ENCODE assay signal across 41 mouse cellular contexts in the genomic region with DNA sequence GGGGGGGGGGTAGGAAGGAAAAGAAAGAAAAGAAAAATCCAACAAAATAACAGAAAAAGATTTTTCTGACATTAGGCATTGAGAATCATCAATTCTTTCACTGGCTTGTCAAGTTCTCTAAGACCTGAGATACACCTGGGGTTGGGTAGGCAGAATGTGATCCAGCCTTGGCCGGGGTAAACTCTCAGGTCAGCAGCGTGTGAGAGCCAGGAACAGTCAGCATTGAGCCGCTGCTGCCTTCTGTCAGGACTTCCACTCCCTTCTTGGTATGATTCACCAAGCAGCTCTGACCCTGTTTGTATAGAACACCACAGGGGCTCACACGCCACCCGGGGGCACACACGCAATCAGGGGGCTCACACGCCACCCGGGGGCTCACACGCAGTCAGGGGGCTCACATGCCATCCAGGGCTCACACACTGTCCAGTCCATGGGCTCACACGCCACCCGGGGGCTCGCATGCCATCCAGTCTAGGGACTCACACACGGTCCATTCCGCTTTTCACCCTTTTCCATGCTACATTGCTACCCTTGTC. TPM values are rescaled to one million over a fixed set of nuclear protein-coding genes. Genes with fewer than 3 reads are reported as not detected.
DNase-seq lines count a peak whose midpoint lies in the region; ATAC-seq lines count a peak whose summit lies in the region.
"Had no signal": no experiment of that assay in that cellular context is flagged by ENCODE, and none has a peak within 500 bp of the region (broad histone marks: within the 10 kb centered on the region; RNA-seq: fewer than 3 reads in every experiment).

No protein-coding gene starts in this region.

- H3K4me3 ChIP-seq in heart, embryonic 14.5 days (ENCODE audit: control insufficient read depth in 1 of 2, insufficient read depth in 1 of 2, low read depth in 1 of 2, low read length in 2 of 2) = no peak overlapping the region
- H3K4me3 ChIP-seq: erythroblast, embryonic 14.5 days; forebrain, embryonic 13.5 days; hindbrain, embryonic 10.5 days; hindbrain, embryonic 15.5 days; kidney, embryonic 15.5 days; midbrain, embryonic 13.5 days; neural tube, embryonic 13.5 days had no signal

- H3K4me1 ChIP-seq in heart, embryonic 14.5 days (ENCODE audit: control insufficient read depth in 2 of 2, insufficient read depth in 2 of 2, low read length in 2 of 2) = peaks cover 53 to 86% of the 10 kb centered on the region in 2 experiments
- H3K4me1 ChIP-seq: forebrain, embryonic 13.5 days had no signal

- DNase-seq in heart, adult 11 months = peak; percentile 86
- no peak for DNase-seq in heart, postnatal 25 days (ENCODE audit: low spot score)
- no peak for DNase-seq in heart, postnatal 10 days
- DNase-seq in testis, postnatal 10 days (ENCODE audit: low spot score) = peak; percentile 35
- DNase-seq in testis, postnatal 14 days (ENCODE audit: low spot score) = no peak
- DNase-seq in ovary, postnatal 14 days (ENCODE audit: low spot score) = no peak
- DNase-seq: adrenal gland, adult 2 months; adrenal gland, postnatal 36 days; cerebellum, adult 18-20 months; cerebellum, postnatal 14 days; kidney, adult 18-20 months; kidney, postnatal 25 days; liver; lung, adult 2 months; lung, postnatal 10 days; right cerebral cortex, postnatal 14 days; thymus, postnatal 14 days had no signal

- intact Hi-C loops in heart, postnatal 25 days (cut with DNase I) = no loop called here
- intact Hi-C loops in heart, postnatal 10 days (cut with DNase I) = no loop called here

- no peaks in the 10 kb centered on the region for H3K9me3 ChIP-seq in heart, embryonic 14.5 days (ENCODE audit: control insufficient read depth, low read length)
- H3K9me3 ChIP-seq: forebrain, embryonic 13.5 days; hindbrain, embryonic 10.5 days; hindbrain, embryonic 15.5 days; kidney, embryonic 15.5 days; midbrain, embryonic 13.5 days; neural tube, embryonic 13.5 days had no signal

- H3K36me3 ChIP-seq in heart, embryonic 14.5 days (ENCODE audit: control insufficient read depth, insufficient read depth, low read length) = no peaks in the 10 kb centered on the region
- H3K36me3 ChIP-seq: hindbrain, embryonic 10.5 days; hindbrain, embryonic 15.5 days; kidney, embryonic 15.5 days; midbrain, embryonic 13.5 days; neural tube, embryonic 13.5 days had no signal

- no peaks in the 10 kb centered on the region for H3K27me3 ChIP-seq in heart, embryonic 14.5 days (ENCODE audit: control insufficient read depth, insufficient read depth, low read length)
- H3K27me3 ChIP-seq: forebrain, embryonic 13.5 days; hindbrain, embryonic 15.5 days; kidney, embryonic 15.5 days; midbrain, embryonic 13.5 days; neural tube, embryonic 13.5 days had no signal

- no peak for ATAC-seq in heart, embryonic 14.5 days (ENCODE audit: insufficient number of reproducible peaks, insufficient read depth, low FRiP score, low read depth)
- ATAC-seq: CD4-positive, CD25-positive, alpha-beta regulatory T cell, adult 4 months; forebrain, embryonic 13.5 days; inflammation-experienced regulatory T-cells, adult 6 months; midbrain, embryonic 13.5 days had no signal

- H3K27ac ChIP-seq in heart, embryonic 14.5 days (replicated peaks in 1 of 2; ENCODE audit: control insufficient read depth in 1 of 2, insufficient read depth in 1 of 2, low read depth in 2 of 2, low read length in 2 of 2) = peak overlapping the region; percentile 30 to 97
- H3K27ac ChIP-seq: forebrain, embryonic 13.5 days; hindbrain, embryonic 10.5 days; hindbrain, embryonic 15.5 days; kidney, embryonic 15.5 days; liver, embryonic 14.5 days; macrophage; midbrain, embryonic 13.5 days; neural tube, embryonic 13.5 days had no signal

- peak overlapping the region; percentile 61 for H3K9ac ChIP-seq in heart, embryonic 14.5 days (ENCODE audit: low read length)
- H3K9ac ChIP-seq: forebrain, embryonic 13.5 days; hindbrain, embryonic 15.5 days; kidney, embryonic 15.5 days; liver, embryonic 14.5 days; midbrain, embryonic 13.5 days; neural tube, embryonic 13.5 days had no signal

- H3K4me2 ChIP-seq in heart, embryonic 14.5 days (ENCODE audit: low read length) = peak overlapping the region; percentile 6; the same call in 1 of the 2 replicates
- H3K4me2 ChIP-seq: forebrain, embryonic 13.5 days; hindbrain, embryonic 15.5 days; kidney, embryonic 15.5 days; midbrain, embryonic 13.5 days; neural tube, embryonic 13.5 days had no signal

- WGBS in heart, embryonic 14.5 days = 76% methylated on average over 14 of the region's 14 CpGs

RNA-seq across cellular contexts. Expression of a gene that starts 9.7 kb away (rescaled TPM):
- total RNA-seq in heart, postnatal 25 days (2021) = 10 to 100 TPM; 81.3 to 98.0 TPM
- polyA plus RNA-seq in heart, embryonic 14.5 days (2014; fragmentation: Nextera tagmentation; extraction: Ambion mirVana) = 151 and 161 TPM in 2 replicates
- 100 to 1,000 TPM; 172 to 186 TPM for total RNA-seq in heart, postnatal 10 days (2021)

RNA-seq across cellular contexts. Expression of a gene that starts 38.8 kb away (rescaled TPM):
- 1 to 10 TPM; 2.1 to 3.2 TPM for total RNA-seq in heart, postnatal 25 days (2021)
- 2.5 and 2.7 TPM in 2 replicates for polyA plus RNA-seq in heart, embryonic 14.5 days (2014; fragmentation: Nextera tagmentation; extraction: Ambion mirVana)
- total RNA-seq in heart, postnatal 10 days (2021) = 1 to 10 TPM; 3.8 to 5.0 TPM
- total RNA-seq: adrenal gland, postnatal 36 days; gastrocnemius, postnatal 36 days; layer of hippocampus, adult 18-20 months; left cerebral cortex, adult 18-20 months had no signal
- polyA plus RNA-seq: brain, embryonic 14.5 days; CD4-positive, CD25-positive, alpha-beta regulatory T cell, adult 4 months; erythroblast, embryonic 14.5 days; forebrain, embryonic 13.5 days; inflammation-experienced regulatory T-cells, adult 6 months; macrophage; midbrain, embryonic 13.5 days had no signal

RNA-seq across cellular contexts. Expression of a gene that starts 55.3 kb away (rescaled TPM):
- not detected for total RNA-seq in heart, postnatal 25 days (2021)
- polyA plus RNA-seq in heart, embryonic 14.5 days (2014; fragmentation: Nextera tagmentation; extraction: Ambion mirVana) = not detected in 2 replicates
- not detected for total RNA-seq in heart, postnatal 10 days (2021)
- total RNA-seq: adrenal gland, adult 2 months; adrenal gland, postnatal 36 days; gastrocnemius, postnatal 36 days; layer of hippocampus, adult 18-20 months; layer of hippocampus, postnatal 10 days; left cerebral cortex, adult 18-20 months; left cerebral cortex, postnatal 14 days; megakaryocyte-erythroid progenitor cell, adult 5-6 weeks had no signal
- polyA plus RNA-seq: adrenal gland, adult 2 months; brain, embryonic 14.5 days; CD4-positive, CD25-positive, alpha-beta regulatory T cell, adult 4 months; cortical plate, adult 2 months; embryonic facial prominence, embryonic 14.5 days; forebrain, embryonic 13.5 days; hindbrain, embryonic 10.5 days; hindbrain, embryonic 15.5 days; inflammation-experienced regulatory T-cells, adult 6 months; kidney, embryonic 15.5 days; limb, embryonic 11.5 days; liver, embryonic 14.5 days; lung, adult 2 months; macrophage; midbrain, embryonic 13.5 days; neural tube, embryonic 13.5 days; testis, adult 2 months; urinary bladder, adult 2 months had no signal

Comparison
In these comparisons a context has a peak if more than half of its experiments do, and no peak if none do; other contexts are left out.
1. DNase-seq: peak in heart, adult 11 months (single experiment) and testis, postnatal 10 days (single experiment); none in heart, postnatal 25 days (single experiment), heart, postnatal 10 days (0 of 2), testis, postnatal 14 days (single experiment) and ovary, postnatal 14 days (single experiment).